Mouse (Mus musculus): ENCODE data around the gene Ppp1r15a.

DNA sequence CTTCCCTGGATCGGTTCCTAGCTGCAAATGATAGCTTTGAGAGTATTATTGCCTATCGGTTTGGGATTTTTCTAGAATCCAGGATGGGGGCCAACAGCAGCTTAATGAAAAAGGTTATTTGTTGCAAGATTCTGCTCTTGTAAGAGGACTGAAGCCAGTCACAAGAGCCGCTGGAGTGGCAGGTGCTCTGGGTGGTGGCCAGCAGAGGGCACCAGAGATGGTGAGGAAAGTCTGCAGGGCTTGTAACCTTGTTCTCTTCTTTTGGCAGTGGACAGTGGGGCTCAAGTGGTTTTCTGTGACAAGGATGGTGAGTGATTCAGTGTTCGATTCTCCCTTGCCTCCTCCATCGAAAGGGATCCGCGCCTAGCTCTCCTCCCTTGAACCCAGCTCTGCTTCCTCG lies 29.7 kb upstream of the Ppp1r15a start:
- TF ChIP-seq CTCF (IDR thresholded peaks at IDR 0.05; ENCODE audit: low read depth, low read length) (peak; percentile 91), POLR2A (IDR thresholded peaks at IDR 0.05; ENCODE audit: extremely low read depth, insufficient read depth, low read length) (no peak)

Data from liver, adult 2 months (tissue).